Mouse (Mus musculus) hindbrain, embryonic 15.5 days (tissue): ENCODE data around the gene Scin. TPM values are rescaled to one million over a fixed set of nuclear protein-coding genes. Genes with fewer than 3 reads are reported as not detected.

Experiments used
- ATAC-seq: fragments of 200-750 bp; cut with Nextera tagmentation; 2 replicates; pipeline ENCODE4 v1.8.0; 2017; ENCODE audit warnings: low read depth, moderate number of reproducible peaks, moderate TSS enrichment; ENCODE audit not compliant: low FRiP score
- H3K27ac ChIP-seq: fragments of 300-500 bp; sonication (generic); replicated peaks from 2 replicates; pipeline ENCODE4 v1.5.1; 2015; ENCODE audit warnings: mild to moderate bottlenecking, inconsistent platforms
- H3K27me3 ChIP-seq: fragments of 300-500 bp; sonication (generic); 2 replicates; pipeline ENCODE4 v1.6.1; 2015; ENCODE audit warnings: control low read depth, inconsistent platforms
- H3K36me3 ChIP-seq: fragments of 300-500 bp; sonication (generic); 2 replicates; pipeline ENCODE4 v1.6.1; 2015; ENCODE audit warnings: control low read depth, inconsistent platforms
- H3K4me1 ChIP-seq: fragments of 300-500 bp; sonication (generic); replicated peaks from 2 replicates; pipeline ENCODE4 v1.6.1; 2015; ENCODE audit warnings: control low read depth, inconsistent platforms
- H3K4me2 ChIP-seq: fragments of 300-500 bp; sonication (generic); 2 replicates; pipeline ENCODE4 v1.6.1; 2015; ENCODE audit warnings: moderate library complexity, mild to moderate bottlenecking, inconsistent platforms
- H3K4me3 ChIP-seq: fragments of 300-500 bp; sonication (generic); 2 replicates; pipeline ENCODE4 v1.5.1; 2015; ENCODE audit warnings: mild to moderate bottlenecking, inconsistent platforms
- H3K9ac ChIP-seq: fragments of 300-500 bp; sonication (generic); 2 replicates; pipeline ENCODE4 v1.6.1; 2015; ENCODE audit warnings: inconsistent platforms
- H3K9me3 ChIP-seq: fragments of 300-500 bp; sonication (generic); 2 replicates; pipeline ENCODE4 v1.6.1; 2016; ENCODE audit warnings: control low read depth, inconsistent platforms
- WGBS: fragments of 180-500 bp; shearing (Covaris S2); methylation state at CpG from one replicate; pipeline ENCODE4 v1.1.7; 2015; 5-methylcytosine and 5-hydroxymethylcytosine counted together
- polyA plus RNA-seq: library from polyadenylated mRNA; unstranded; fragments of >200 nt; fragmentation: Nextera tagmentation; extraction: Ambion mirVana; gene quantifications from 2 replicates; pipeline ENCODE4 v1.2.1, GENCODE M21; 2015

Scin gene
- polyA plus RNA-seq, 1 experiment from 2014 or later: 0.14 TPM

DNA sequence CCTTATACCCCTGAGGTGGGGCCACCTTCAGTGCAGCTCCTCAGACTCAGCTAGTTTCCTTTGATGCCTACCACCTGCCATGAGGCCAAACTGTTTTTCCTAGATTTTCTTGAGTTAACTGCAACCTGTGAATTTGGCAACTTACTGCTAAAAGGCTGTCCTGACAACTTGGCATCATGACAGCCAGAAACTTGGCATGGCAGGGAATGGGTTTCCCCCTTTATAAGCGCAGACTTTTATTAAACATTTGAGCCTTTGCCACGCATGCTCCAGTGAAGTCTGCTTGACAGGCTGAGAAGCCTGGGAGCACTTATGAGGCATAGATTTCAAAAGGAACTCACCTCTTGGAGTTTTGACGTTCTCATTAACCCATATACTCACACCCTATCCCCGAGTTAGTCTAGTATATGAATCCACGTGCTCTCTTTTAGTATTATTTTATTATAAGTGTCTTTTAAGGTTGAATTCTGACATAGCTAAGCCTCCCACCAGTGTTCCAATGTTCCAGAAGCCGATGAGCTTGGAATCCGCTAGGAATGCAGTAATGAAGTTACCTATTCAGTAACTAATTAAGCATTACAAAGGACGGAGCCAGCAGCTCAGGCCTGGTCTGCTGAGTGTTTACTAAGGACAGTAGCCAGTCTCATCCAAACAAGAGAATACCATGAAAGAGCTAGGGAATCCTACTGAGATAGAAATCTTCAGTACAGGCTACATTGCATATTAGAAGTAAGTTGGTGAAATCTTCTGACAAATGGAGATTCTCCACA is 90.0 kb downstream of the Scin start:
- no peak overlapping the region for H3K4me3 ChIP-seq
- no peaks in the 10 kb centered on the region for H3K36me3 ChIP-seq
- no peak overlapping the region for H3K27ac ChIP-seq
- no peaks in the 10 kb centered on the region for H3K4me1 ChIP-seq
- no peaks in the 10 kb centered on the region for H3K9me3 ChIP-seq
- no peak overlapping the region for H3K4me2 ChIP-seq
- no peaks in the 10 kb centered on the region for H3K27me3 ChIP-seq
- H3K9ac ChIP-seq: no peak overlapping the region
- no peak for ATAC-seq
- 75% methylated on average over 8 of the region's 8 CpGs for WGBS

GRCm38 (mm10) chr12:40040067-40040466 is 94.0 kb downstream of the Scin start:
- peaks cover 17% of the 10 kb centered on the region for H3K4me1 ChIP-seq
- no peak for ATAC-seq
- H3K4me3 ChIP-seq: no peak overlapping the region
- H3K27ac ChIP-seq: no peak overlapping the region
- H3K9ac ChIP-seq: no peak overlapping the region
- H3K4me2 ChIP-seq: no peak overlapping the region
- H3K27me3 ChIP-seq: no peaks in the 10 kb centered on the region
- H3K36me3 ChIP-seq: no peaks in the 10 kb centered on the region
- no peaks in the 10 kb centered on the region for H3K9me3 ChIP-seq

- under 1% methylated on average over 54 of the region's 68 CpGs for WGBS
- Histone ChIP-seq H3K27ac (peak within 1 kb of the TSS; percentile 96), H3K4me3 (peak within 1 kb of the TSS; percentile 76), H3K27me3 (no peaks in the 10 kb centered on the region), H3K4me2 (peak within 1 kb of the TSS; percentile 65), H3K36me3 (no peaks in the 10 kb centered on the region), H3K9ac (peak within 1 kb of the TSS; percentile 90), H3K9me3 (no peaks in the 10 kb centered on the region), H3K4me1 (peaks cover 27% of the 10 kb centered on the region)
- peak; percentile 93 for ATAC-seq
Observed at GRCm38 (mm10) chr12:40037876-40038463, 96.1 kb downstream of the Scin start, which contains the start of gene Arl4a. Gene Arl4a, minus strand, starts transcription at chr12:40038025.

- no peaks in the 10 kb centered on the region for H3K9me3 ChIP-seq
- peak overlapping the region; percentile 65 for H3K4me2 ChIP-seq
- H3K27me3 ChIP-seq: no peaks in the 10 kb centered on the region
- H3K9ac ChIP-seq: peak overlapping the region; percentile 90
- H3K4me1 ChIP-seq: peaks cover 27% of the 10 kb centered on the region
- peak overlapping the region; percentile 76 for H3K4me3 ChIP-seq
- no peaks in the 10 kb centered on the region for H3K36me3 ChIP-seq
- H3K27ac ChIP-seq: peak overlapping the region; percentile 96
- peak; percentile 97 for ATAC-seq
- WGBS: 0% methylated on average over 57 of the region's 60 CpGs
Observed at GRCm38 (mm10) chr12:40037226-40037813, 96.7 kb downstream of the Scin start.

- 4% methylated on average over 11 of the region's 11 CpGs for WGBS
- H3K27me3 ChIP-seq: no peaks in the 10 kb centered on the region
- no peaks in the 10 kb centered on the region for H3K9me3 ChIP-seq
- peak overlapping the region; percentile 96 for H3K27ac ChIP-seq
- peak overlapping the region; percentile 76 for H3K4me3 ChIP-seq
- ATAC-seq: no peak
- H3K9ac ChIP-seq: peak overlapping the region; percentile 90
- H3K36me3 ChIP-seq: no peaks in the 10 kb centered on the region
- peaks cover 27% of the 10 kb centered on the region for H3K4me1 ChIP-seq
- peak overlapping the region; percentile 65 for H3K4me2 ChIP-seq
Observed at GRCm38 (mm10) chr12:40036666-40037065, 97.4 kb downstream of the Scin start.

DNA sequence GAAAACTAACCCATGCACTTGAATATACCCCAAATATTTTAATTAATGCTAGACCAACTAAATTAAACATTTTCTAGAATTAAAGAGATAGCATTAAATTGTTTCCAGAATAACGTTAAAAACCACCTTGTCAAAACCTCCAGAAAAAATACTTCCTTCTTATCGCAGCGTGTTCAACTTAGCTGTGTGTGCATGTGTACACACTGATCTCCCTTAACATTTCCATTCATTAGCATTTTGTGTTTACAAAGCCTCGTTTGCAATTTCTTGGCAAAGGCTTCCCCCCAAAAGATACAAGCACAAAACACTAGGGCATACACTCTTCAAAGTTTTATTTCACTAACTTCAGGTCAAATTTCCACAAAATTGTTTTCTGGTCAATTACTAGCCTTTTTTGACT is 98.5 kb downstream of the Scin start:
- peak overlapping the region; percentile 96 for H3K27ac ChIP-seq
- peak overlapping the region; percentile 90; the same call in 1 of the 2 replicates for H3K9ac ChIP-seq
- 45% methylated on average over 4 of the region's 4 CpGs for WGBS
- H3K36me3 ChIP-seq: 0 out of 2 replicates have a peak, but pooled peaks cover 3% of the 10 kb centered on the region
- peaks cover 27% of the 10 kb centered on the region for H3K4me1 ChIP-seq
- no peaks in the 10 kb centered on the region for H3K9me3 ChIP-seq
- H3K27me3 ChIP-seq: no peaks in the 10 kb centered on the region
- H3K4me2 ChIP-seq: peak overlapping the region; percentile 65
- peak overlapping the region; percentile 76 for H3K4me3 ChIP-seq
- no peak for ATAC-seq

DNA sequence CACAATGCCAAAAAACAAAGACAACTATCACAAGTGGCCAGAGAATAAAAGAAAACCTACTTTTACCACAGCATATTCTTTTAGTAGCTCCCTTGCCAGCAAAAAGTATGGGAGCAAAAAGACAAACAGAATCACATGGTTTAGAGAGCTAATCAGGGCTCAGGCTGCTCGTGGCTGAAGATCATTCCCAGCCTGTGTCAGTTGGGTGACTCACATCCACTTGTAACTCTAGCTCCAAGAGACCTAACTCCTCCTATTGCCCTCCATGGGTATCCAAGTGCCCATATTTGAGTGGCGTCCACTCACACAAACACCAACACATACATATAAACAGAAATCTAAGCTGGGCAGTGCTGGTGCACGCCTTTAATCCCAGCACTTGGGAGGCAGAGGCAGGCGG is 104.8 kb downstream of the Scin start:
- 89% methylated on average over 4 of the region's 4 CpGs for WGBS

GRCm38 (mm10) chr12:40027846-40028245 is 106.2 kb downstream of the Scin start:
- H3K9me3 ChIP-seq: no peaks in the 10 kb centered on the region
- 0 out of 2 replicates have a peak, but pooled peaks cover 3% of the 10 kb centered on the region for H3K36me3 ChIP-seq
- WGBS: 89% methylated on average over 3 of the region's 3 CpGs
- H3K27ac ChIP-seq: no peak overlapping the region
- no peaks in the 10 kb centered on the region for H3K4me1 ChIP-seq
- no peak for ATAC-seq
- H3K9ac ChIP-seq: no peak overlapping the region
- H3K27me3 ChIP-seq: no peaks in the 10 kb centered on the region
- H3K4me3 ChIP-seq: no peak overlapping the region
- H3K4me2 ChIP-seq: no peak overlapping the region

More for the DNA sequence above, 104.8 kb downstream of the Scin start:
- Histone ChIP-seq H3K4me1 (peaks cover 3% of the 10 kb centered on the region), H3K27ac (no peak overlapping the region), H3K9me3 (no peaks in the 10 kb centered on the region), H3K4me3 (no peak overlapping the region), H3K27me3 (no peaks in the 10 kb centered on the region), H3K9ac (no peak overlapping the region), H3K4me2 (no peak overlapping the region), H3K36me3 (0 out of 2 replicates have a peak, but pooled peaks cover 3% of the 10 kb centered on the region)
- ATAC-seq: no peak

DNA sequence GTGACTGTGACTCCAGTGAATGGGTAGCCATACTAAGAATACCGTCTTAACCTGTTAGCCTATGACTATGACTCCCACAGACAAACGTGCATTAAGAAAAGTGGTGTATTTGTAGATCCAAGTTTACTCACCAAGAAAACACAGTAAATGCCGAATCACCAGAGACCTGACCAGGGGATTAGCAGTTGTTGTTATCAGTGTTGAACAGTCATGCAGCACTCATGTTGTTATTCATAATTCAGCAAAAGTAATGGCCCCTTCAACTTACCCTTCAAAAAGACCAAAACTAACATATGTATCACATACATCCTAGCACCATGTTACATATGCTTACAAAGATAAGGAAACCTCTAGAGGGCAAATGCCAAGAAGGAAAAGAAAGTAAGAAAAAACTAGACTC is 106.6 kb downstream of the Scin start:
- 90% methylated on average over 3 of the region's 3 CpGs for WGBS
- Histone ChIP-seq H3K4me2 (no peak overlapping the region), H3K4me1 (no peaks in the 10 kb centered on the region), H3K27me3 (no peaks in the 10 kb centered on the region), H3K27ac (no peak overlapping the region), H3K4me3 (no peak overlapping the region), H3K36me3 (0 out of 2 replicates have a peak, but pooled peaks cover 3% of the 10 kb centered on the region), H3K9me3 (no peaks in the 10 kb centered on the region), H3K9ac (no peak overlapping the region)
- ATAC-seq: no peak

GRCm38 (mm10) chr12:40023918-40024317 is 110.1 kb downstream of the Scin start:
- no peaks in the 10 kb centered on the region for H3K9me3 ChIP-seq
- H3K4me2 ChIP-seq: no peak overlapping the region
- H3K27ac ChIP-seq: no peak overlapping the region
- H3K27me3 ChIP-seq: no peaks in the 10 kb centered on the region
- WGBS: 90% methylated on average over 2 of the region's 2 CpGs
- H3K4me1 ChIP-seq: no peaks in the 10 kb centered on the region
- H3K4me3 ChIP-seq: no peak overlapping the region
- ATAC-seq: no peak
- H3K9ac ChIP-seq: no peak overlapping the region
- H3K36me3 ChIP-seq: no peaks in the 10 kb centered on the region

DNA sequence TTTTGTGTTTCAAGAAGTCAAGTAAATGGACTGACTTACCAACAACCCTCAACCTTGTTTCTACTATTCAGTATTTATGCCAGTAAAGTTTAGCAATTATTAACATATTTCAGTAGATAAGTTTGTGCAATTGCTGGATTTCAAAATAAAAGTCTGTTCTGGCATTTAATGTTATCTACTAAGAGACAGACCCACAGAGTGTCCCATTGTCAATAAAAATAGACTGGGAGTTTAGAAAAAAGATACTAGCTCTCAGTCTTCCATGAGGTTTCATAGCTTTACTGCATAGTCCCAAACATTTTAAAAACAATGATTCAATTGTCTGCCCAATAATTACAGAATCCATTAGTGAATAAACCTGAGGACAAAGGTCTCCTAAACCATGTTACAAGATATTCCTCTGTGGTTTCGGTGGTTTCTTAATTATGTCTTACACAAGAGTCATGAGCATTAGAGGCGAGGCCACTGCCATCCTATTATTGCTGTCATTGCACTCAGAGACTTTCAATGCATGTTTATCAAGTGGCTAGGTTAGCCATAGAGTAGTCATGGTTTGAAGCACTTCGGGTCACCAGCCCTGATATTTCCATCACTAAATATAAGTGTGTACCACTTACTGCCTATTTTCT is 110.9 kb downstream of the Scin start:
- WGBS: 92% methylated on average over 3 of the region's 3 CpGs

GRCm38 (mm10) chr12:40022344-40022743 is 111.7 kb downstream of the Scin start:
- ATAC-seq: no peak
- no peaks in the 10 kb centered on the region for H3K27me3 ChIP-seq
- WGBS: 77% methylated on average over 3 of the region's 3 CpGs

More for the DNA sequence above, 110.9 kb downstream of the Scin start:
- no peak overlapping the region for H3K4me3 ChIP-seq
- no peak overlapping the region for H3K27ac ChIP-seq
- H3K9ac ChIP-seq: no peak overlapping the region
- H3K27me3 ChIP-seq: no peaks in the 10 kb centered on the region
- no peaks in the 10 kb centered on the region for H3K9me3 ChIP-seq
- ATAC-seq: no peak
- no peaks in the 10 kb centered on the region for H3K4me1 ChIP-seq
- no peaks in the 10 kb centered on the region for H3K36me3 ChIP-seq
- H3K4me2 ChIP-seq: no peak overlapping the region

More at GRCm38 (mm10) chr12:40022344-40022743, 111.7 kb downstream of the Scin start:
- no peak overlapping the region for H3K4me2 ChIP-seq
- H3K4me1 ChIP-seq: no peaks in the 10 kb centered on the region
- H3K27ac ChIP-seq: no peak overlapping the region
- H3K9ac ChIP-seq: no peak overlapping the region
- no peaks in the 10 kb centered on the region for H3K9me3 ChIP-seq
- no peak overlapping the region for H3K4me3 ChIP-seq
- H3K36me3 ChIP-seq: no peaks in the 10 kb centered on the region
